Mouse (Mus musculus): ENCODE data around the gene Zfp106. TPM values are rescaled to one million over a fixed set of nuclear protein-coding genes. Genes with fewer than 3 reads are reported as not detected.
"Not testable (repeated sequence)": the region's sequence is repeated elsewhere in the genome, so short reads cannot be mapped to it uniquely, and the experiment has no call there.

The Zfp106 gene
- polyA plus RNA-seq, 1 experiment from 2014 or later = 54.0 TPM

DNA sequence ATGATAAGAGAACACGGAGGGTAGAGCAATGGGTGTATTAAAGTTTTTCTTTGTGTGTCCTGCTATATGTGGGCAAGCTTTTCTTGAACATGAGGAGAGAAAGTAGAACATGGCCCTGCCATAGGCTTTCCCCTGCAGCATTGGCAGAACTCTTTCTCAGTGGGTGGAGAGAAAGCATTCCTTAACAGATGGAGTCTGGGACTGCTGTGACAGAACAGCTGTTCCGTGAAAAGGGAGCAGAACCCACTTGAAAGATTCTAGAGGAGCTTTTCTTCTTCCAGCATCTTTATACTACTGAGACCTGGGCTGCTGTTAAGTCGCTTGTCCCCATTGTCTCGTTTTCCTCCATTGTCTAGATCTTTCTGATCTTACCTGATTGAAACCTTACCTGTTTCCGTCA lies 26.1 kb upstream of the Zfp106 start:
- H3K36me3 ChIP-seq (ENCODE audit: insufficient read depth) = peaks cover 47% of the 10 kb centered on the region

DNA sequence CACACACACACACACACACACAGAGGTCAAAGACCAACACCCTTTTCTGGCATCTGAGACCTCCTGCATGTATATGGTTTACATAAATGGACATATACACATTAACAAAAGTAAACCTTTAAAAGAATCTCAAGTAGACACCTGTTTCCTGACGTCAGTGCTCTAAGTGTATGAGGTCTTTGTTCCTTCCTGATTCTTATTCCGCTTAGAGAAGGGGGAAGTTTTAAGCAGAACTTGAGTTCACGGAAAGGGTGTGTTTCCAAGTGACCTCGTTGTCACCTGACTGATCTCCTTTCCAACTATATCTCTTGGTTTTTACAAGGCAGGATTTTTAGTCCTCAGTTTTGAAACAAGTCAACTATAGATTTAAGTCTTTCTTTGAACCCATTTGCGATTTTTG lies 14.6 kb upstream of the Zfp106 start:
- DNase-seq (peak; percentile 55), ATAC-seq (ENCODE audit: insufficient read depth) (peak; percentile 56; the same call in 1 of the 2 replicates)
- H3K27ac ChIP-seq (ENCODE audit: low read depth) = no peak overlapping the region
- no peaks in the 10 kb centered on the region for H3K9me3 ChIP-seq (ENCODE audit: low read depth, low read length)
- no peak overlapping the region for H3K9ac ChIP-seq
- no peak for TF ChIP-seq CTCF (IDR thresholded peaks at IDR 0.05; ENCODE audit: low read depth)
- H3K36me3 ChIP-seq (ENCODE audit: insufficient read depth) = 0 out of 2 replicates have a peak, but pooled peaks cover 4% of the 10 kb centered on the region
- H3K4me1 ChIP-seq (ENCODE audit: insufficient read depth) = no peaks in the 10 kb centered on the region
- no peak overlapping the region for H3K4me3 ChIP-seq (ENCODE audit: low read depth, low read length)
- no peak overlapping the region for H3K4me2 ChIP-seq
- WGBS = 51% methylated on average over 5 of the region's 5 CpGs
- H3K27me3 ChIP-seq (ENCODE audit: insufficient read depth, low read length) = no peaks in the 10 kb centered on the region

More for the DNA sequence above, 26.1 kb upstream of the Zfp106 start:
- DNase-seq (no peak), ATAC-seq (ENCODE audit: insufficient read depth) (no peak)
- H3K27me3 ChIP-seq (ENCODE audit: insufficient read depth, low read length) = no peaks in the 10 kb centered on the region
- 79% methylated on average over 5 of the region's 5 CpGs for WGBS
- TF ChIP-seq CTCF (IDR thresholded peaks at IDR 0.05; ENCODE audit: low read depth) = no peak
- H3K9me3 ChIP-seq (ENCODE audit: low read depth, low read length) = no peaks in the 10 kb centered on the region
- H3K4me1 ChIP-seq (ENCODE audit: insufficient read depth) = no peaks in the 10 kb centered on the region
- no peak overlapping the region for H3K27ac ChIP-seq (ENCODE audit: low read depth)
- no peak overlapping the region for H3K4me2 ChIP-seq
- no peak overlapping the region for H3K9ac ChIP-seq
- H3K4me3 ChIP-seq (ENCODE audit: low read depth, low read length) = no peak overlapping the region

DNA sequence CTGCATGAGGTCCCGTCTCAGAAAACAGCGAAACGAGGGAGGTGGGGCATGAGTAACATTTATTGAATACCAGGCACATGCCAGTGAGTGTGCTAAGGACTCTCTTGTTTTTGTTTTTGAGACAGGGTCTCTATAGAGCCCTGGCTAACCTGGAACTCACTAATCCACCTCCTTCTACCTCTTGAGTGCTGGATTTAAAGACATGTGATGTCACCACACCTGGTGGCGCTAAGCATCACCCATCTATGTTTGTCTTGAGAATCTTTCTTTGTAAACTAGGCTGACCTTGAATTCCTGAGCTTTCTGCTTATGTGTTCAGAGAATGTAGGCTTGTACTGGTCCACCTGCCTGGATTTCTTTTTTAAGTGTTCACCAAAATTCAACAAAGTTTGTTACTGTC lies 14.2 kb upstream of the Zfp106 start:
- Histone ChIP-seq H3K9me3 (ENCODE audit: low read depth, low read length) (no peaks in the 10 kb centered on the region), H3K27me3 (ENCODE audit: insufficient read depth, low read length) (no peaks in the 10 kb centered on the region), H3K4me1 (ENCODE audit: insufficient read depth) (no peaks in the 10 kb centered on the region), H3K4me3 (ENCODE audit: low read depth, low read length) (no peak overlapping the region), H3K4me2 (no peak overlapping the region), H3K9ac (no peak overlapping the region), H3K36me3 (ENCODE audit: insufficient read depth) (0 out of 2 replicates have a peak, but pooled peaks cover 4% of the 10 kb centered on the region), H3K27ac (ENCODE audit: low read depth) (peak overlapping the region; percentile 36; the same call in 1 of the 2 replicates)
- DNase-seq = no peak
- no peak for ATAC-seq (ENCODE audit: insufficient read depth)
- no peak for TF ChIP-seq CTCF (IDR thresholded peaks at IDR 0.05; ENCODE audit: low read depth)
- 59% methylated on average over 4 of the region's 4 CpGs for WGBS

- Histone ChIP-seq H3K36me3 (ENCODE audit: insufficient read depth) (peaks cover 4% of the 10 kb centered on the region; the same call in 1 of the 2 replicates), H3K4me2 (no peak overlapping the region), H3K4me3 (ENCODE audit: low read depth, low read length) (no peak overlapping the region), H3K4me1 (ENCODE audit: insufficient read depth) (no peaks in the 10 kb centered on the region), H3K27ac (ENCODE audit: low read depth) (no peak overlapping the region), H3K27me3 (ENCODE audit: insufficient read depth, low read length) (no peaks in the 10 kb centered on the region), H3K9me3 (ENCODE audit: low read depth, low read length) (no peaks in the 10 kb centered on the region), H3K9ac (no peak overlapping the region)
- no peak for TF ChIP-seq CTCF (IDR thresholded peaks at IDR 0.05; ENCODE audit: low read depth)
- WGBS = 77% methylated on average over 2 of the region's 2 CpGs
- ATAC-seq (ENCODE audit: insufficient read depth) (no peak), DNase-seq (no peak)
Measured at GRCm38 (mm10) chr2:120575978-120576377, 12.3 kb upstream of the Zfp106 start.

DNA sequence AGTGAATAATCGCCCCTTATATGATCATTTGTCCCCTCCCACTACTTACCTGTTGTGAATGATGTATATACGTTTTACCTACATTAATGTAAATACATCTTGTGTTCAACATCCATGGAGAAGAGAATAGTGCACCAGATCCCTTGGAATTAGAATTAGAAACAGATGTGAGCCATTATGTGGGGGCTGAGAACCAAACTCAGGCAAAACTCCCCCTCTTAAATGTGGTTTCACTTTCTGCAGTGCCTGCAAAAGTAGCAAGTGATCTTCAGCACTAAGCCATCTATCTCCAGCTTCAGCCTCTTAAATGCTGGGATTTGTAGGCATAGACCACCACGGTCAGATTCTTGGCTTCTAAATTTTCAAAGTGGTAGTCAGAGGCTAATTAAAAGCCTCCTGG lies 11.5 kb upstream of the Zfp106 start:
- WGBS = 85% methylated on average over 3 of the region's 3 CpGs
- H3K4me2 ChIP-seq = no peak overlapping the region
- no peak for ATAC-seq (ENCODE audit: insufficient read depth)

DNA sequence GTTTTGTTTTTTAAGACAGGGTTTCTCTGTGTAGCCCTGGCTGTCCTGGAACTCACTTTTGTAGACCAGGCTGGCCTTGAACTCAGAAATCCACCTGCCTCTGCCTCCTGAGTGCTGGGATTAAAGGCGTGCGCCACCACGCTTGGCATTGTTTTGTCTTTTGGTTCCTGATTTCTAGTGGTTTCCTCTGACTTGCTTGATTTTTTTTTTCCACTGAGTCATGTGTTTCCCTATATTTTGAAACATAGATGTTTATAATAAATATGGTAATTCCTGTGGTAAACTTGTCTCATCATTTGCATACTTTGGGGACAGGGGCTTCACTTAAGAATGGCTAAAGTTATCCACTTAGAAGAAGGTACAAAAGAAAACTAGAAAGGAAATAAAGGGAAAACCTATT lies 8.5 kb upstream of the Zfp106 start:
- H3K9me3 ChIP-seq (ENCODE audit: low read depth, low read length); H3K36me3 ChIP-seq (ENCODE audit: insufficient read depth); H3K27me3 ChIP-seq (ENCODE audit: insufficient read depth, low read length); DNase-seq; ATAC-seq (ENCODE audit: insufficient read depth); H3K4me1 ChIP-seq (ENCODE audit: insufficient read depth); H3K4me2 ChIP-seq; H3K27ac ChIP-seq (ENCODE audit: low read depth); H3K4me3 ChIP-seq (ENCODE audit: low read depth, low read length); H3K9ac ChIP-seq: not testable (repeated sequence)
- 95% methylated on average over 3 of the region's 3 CpGs for WGBS

More for the DNA sequence above, 11.5 kb upstream of the Zfp106 start:
- TF ChIP-seq CTCF (IDR thresholded peaks at IDR 0.05; ENCODE audit: low read depth) = no peak
- Histone ChIP-seq H3K27me3 (ENCODE audit: insufficient read depth, low read length) (no peaks in the 10 kb centered on the region), H3K27ac (ENCODE audit: low read depth) (no peak overlapping the region), H3K9me3 (ENCODE audit: low read depth, low read length) (no peaks in the 10 kb centered on the region), H3K9ac (no peak overlapping the region), H3K36me3 (ENCODE audit: insufficient read depth) (peaks cover 2% of the 10 kb centered on the region; the same call in 1 of the 2 replicates), H3K4me1 (ENCODE audit: insufficient read depth) (no peaks in the 10 kb centered on the region), H3K4me3 (ENCODE audit: low read depth, low read length) (no peak overlapping the region)
- no peak for DNase-seq

- DNase-seq (no peak), ATAC-seq (ENCODE audit: insufficient read depth) (no peak)
- H3K9ac ChIP-seq = no peak overlapping the region
- TF ChIP-seq CTCF (IDR thresholded peaks at IDR 0.05; ENCODE audit: low read depth) = no peak
- H3K27me3 ChIP-seq (ENCODE audit: insufficient read depth, low read length) = no peaks in the 10 kb centered on the region
- no peaks in the 10 kb centered on the region for H3K4me1 ChIP-seq (ENCODE audit: insufficient read depth)
- no peak overlapping the region for H3K4me2 ChIP-seq
- WGBS = 92% methylated on average over 3 of the region's 3 CpGs
- H3K27ac ChIP-seq (ENCODE audit: low read depth) = no peak overlapping the region
- no peaks in the 10 kb centered on the region; the same call in 1 of the 2 replicates for H3K36me3 ChIP-seq (ENCODE audit: insufficient read depth)
- H3K4me3 ChIP-seq (ENCODE audit: low read depth, low read length) = no peak overlapping the region
- no peaks in the 10 kb centered on the region for H3K9me3 ChIP-seq (ENCODE audit: low read depth, low read length)
Measured at GRCm38 (mm10) chr2:120571081-120571480, 7.4 kb upstream of the Zfp106 start.
